Mouse (Mus musculus) midbrain, embryonic 11.5 days (tissue): ENCODE data around the gene Mfsd4b5. TPM values are rescaled to one million over a fixed set of nuclear protein-coding genes. Genes with fewer than 3 reads are reported as not detected.

Experiments used
- ATAC-seq: fragments of 200-750 bp; cut with Nextera tagmentation; 2 replicates; pipeline ENCODE4 v1.8.0; 2017; ENCODE audit warnings: moderate TSS enrichment, moderate library complexity; ENCODE audit not compliant: low FRiP score
- DNase-seq: peaks from one replicate; pipeline ENCODE4 v3.0.0; 2015; ENCODE audit warnings: low spot score; ENCODE audit errors: missing footprints
- H3K27ac ChIP-seq: fragments of 300-500 bp; sonication (generic); 2 replicates; pipeline ENCODE4 v1.5.1; 2014; ENCODE audit warnings: low read depth, low read length
- H3K27me3 ChIP-seq: fragments of 300-500 bp; sonication (generic); 2 replicates; pipeline ENCODE4 v1.6.1; 2014; ENCODE audit warnings: mild to moderate bottlenecking, low read length, moderate library complexity, mixed read lengths; ENCODE audit not compliant: control insufficient read depth, insufficient read depth
- H3K36me3 ChIP-seq: fragments of 300-500 bp; sonication (generic); 2 replicates; pipeline ENCODE4 v1.6.1; 2014; ENCODE audit warnings: mild to moderate bottlenecking, low read length, moderate library complexity, mixed read lengths; ENCODE audit not compliant: control insufficient read depth, insufficient read depth
- H3K4me1 ChIP-seq: fragments of 300-500 bp; sonication (generic); 2 replicates; pipeline ENCODE4 v1.6.1; 2014; ENCODE audit warnings: low read length; ENCODE audit not compliant: control insufficient read depth, insufficient read depth
- H3K4me2 ChIP-seq: fragments of 300-500 bp; sonication (generic); 2 replicates; pipeline ENCODE4 v1.6.1; 2014; ENCODE audit warnings: mild to moderate bottlenecking, moderate library complexity
- H3K4me3 ChIP-seq: fragments of 300-500 bp; sonication (generic); 2 replicates; pipeline ENCODE4 v1.5.1; 2014; ENCODE audit warnings: low read depth, low read length
- H3K9ac ChIP-seq: fragments of 300-500 bp; sonication (generic); 2 replicates; pipeline ENCODE4 v1.6.1; 2014; ENCODE audit warnings: low read length
- H3K9me3 ChIP-seq: fragments of 300-500 bp; sonication (generic); 2 replicates; pipeline ENCODE4 v1.6.1; 2016; ENCODE audit warnings: low read length; ENCODE audit not compliant: control insufficient read depth
- WGBS: fragments of 180-500 bp; shearing (Covaris S2); extraction: QIAGEN DNeasy Blood & Tissue Kit; methylation state at CpG from one replicate; pipeline ENCODE4 v1.1.7; 2014; 5-methylcytosine and 5-hydroxymethylcytosine counted together
- polyA plus RNA-seq: library from polyadenylated mRNA; unstranded; fragments of >200 nt; fragmentation: Nextera tagmentation; extraction: Ambion mirVana; gene quantifications from 2 replicates; pipeline ENCODE4 v1.2.1, GENCODE M21; 2014

The Mfsd4b5 gene
- polyA plus RNA-seq, 1 experiment from 2014 or later, result not detected

GRCm38 (mm10) chr10:39982604-39983003 is 3.8 kb downstream of the Mfsd4b5 start:
- H3K4me1 ChIP-seq, result no peaks in the 10 kb centered on the region
- no peak overlapping the region for H3K4me2 ChIP-seq
- DNase-seq (no peak), ATAC-seq (no peak)
- H3K27me3 ChIP-seq, result no peaks in the 10 kb centered on the region
- H3K9me3 ChIP-seq, result peaks cover 6% of the 10 kb centered on the region
- no peak overlapping the region for H3K27ac ChIP-seq
- no peaks in the 10 kb centered on the region for H3K36me3 ChIP-seq
- H3K9ac ChIP-seq, result no peak overlapping the region
- 81% methylated on average over 5 of the region's 5 CpGs for WGBS
- no peak overlapping the region for H3K4me3 ChIP-seq

GRCm38 (mm10) chr10:39978231-39978630 is 8.2 kb downstream of the Mfsd4b5 start:
- no peaks in the 10 kb centered on the region for H3K27me3 ChIP-seq
- H3K27ac ChIP-seq, result no peak overlapping the region
- H3K4me3 ChIP-seq, result no peak overlapping the region
- H3K36me3 ChIP-seq, result no peaks in the 10 kb centered on the region
- DNase-seq (no peak), ATAC-seq (no peak)
- no peak overlapping the region for H3K9ac ChIP-seq
- H3K9me3 ChIP-seq, result peaks cover 6% of the 10 kb centered on the region
- no peak overlapping the region for H3K4me2 ChIP-seq
- no peaks in the 10 kb centered on the region for H3K4me1 ChIP-seq
- WGBS, result 94% methylated on average over 1 of the region's 1 CpGs

- H3K9ac ChIP-seq, result no peak overlapping the region
- no peak overlapping the region for H3K4me3 ChIP-seq
- no peaks in the 10 kb centered on the region for H3K4me1 ChIP-seq
- WGBS, result 88% methylated on average over 4 of the region's 4 CpGs
- DNase-seq (no peak), ATAC-seq (no peak)
- H3K36me3 ChIP-seq, result no peaks in the 10 kb centered on the region
- no peaks in the 10 kb centered on the region for H3K27me3 ChIP-seq
- no peak overlapping the region for H3K27ac ChIP-seq
- no peak overlapping the region for H3K4me2 ChIP-seq
- peaks cover 6% of the 10 kb centered on the region for H3K9me3 ChIP-seq
These were observed 9.1 kb downstream of the Mfsd4b5 start for GRCm38 (mm10) chr10:39977346-39977745.

- H3K9ac ChIP-seq, result no peak overlapping the region
- H3K4me2 ChIP-seq, result no peak overlapping the region
- H3K4me3 ChIP-seq, result no peak overlapping the region
- DNase-seq (no peak), ATAC-seq (no peak)
- no peaks in the 10 kb centered on the region for H3K27me3 ChIP-seq
- H3K9me3 ChIP-seq, result peaks cover 6% of the 10 kb centered on the region
- no peak overlapping the region for H3K27ac ChIP-seq
- 40% methylated on average over 2 of the region's 2 CpGs for WGBS
- H3K36me3 ChIP-seq, result no peaks in the 10 kb centered on the region
- H3K4me1 ChIP-seq, result no peaks in the 10 kb centered on the region
These were observed 10.7 kb downstream of the Mfsd4b5 start for GRCm38 (mm10) chr10:39975771-39976170.

GRCm38 (mm10) chr10:39974982-39975381 is 11.5 kb downstream of the Mfsd4b5 start:
- 68% methylated on average over 11 of the region's 11 CpGs for WGBS
- Histone ChIP-seq H3K27me3 (no peaks in the 10 kb centered on the region), H3K27ac (no peak overlapping the region), H3K4me2 (no peak overlapping the region), H3K9me3 (peaks cover 6% of the 10 kb centered on the region), H3K4me3 (no peak overlapping the region), H3K9ac (no peak overlapping the region), H3K36me3 (no peaks in the 10 kb centered on the region), H3K4me1 (no peaks in the 10 kb centered on the region)
- no peak for DNase-seq
- no peak for ATAC-seq

GRCm38 (mm10) chr10:39967512-39967911 is 18.9 kb downstream of the Mfsd4b5 start:
- 89% methylated on average over 3 of the region's 3 CpGs for WGBS
- H3K9ac ChIP-seq, result no peak overlapping the region
- H3K4me1 ChIP-seq, result no peaks in the 10 kb centered on the region
- H3K9me3 ChIP-seq, result no peaks in the 10 kb centered on the region
- ATAC-seq (no peak), DNase-seq (no peak)
- H3K4me2 ChIP-seq, result no peak overlapping the region
- no peak overlapping the region for H3K4me3 ChIP-seq
- H3K36me3 ChIP-seq, result no peaks in the 10 kb centered on the region
- no peak overlapping the region for H3K27ac ChIP-seq
- no peaks in the 10 kb centered on the region for H3K27me3 ChIP-seq

- Histone ChIP-seq H3K27me3 (peaks cover 3% of the 10 kb centered on the region; the same call in 1 of the 2 replicates), H3K4me3 (no peak overlapping the region), H3K9ac (no peak overlapping the region), H3K4me1 (peaks cover 3% of the 10 kb centered on the region; the same call in 1 of the 2 replicates), H3K27ac (no peak overlapping the region), H3K4me2 (no peak overlapping the region), H3K9me3 (no peaks in the 10 kb centered on the region), H3K36me3 (no peaks in the 10 kb centered on the region)
- 69% methylated on average over 1 of the region's 1 CpGs for WGBS
- ATAC-seq (no peak), DNase-seq (no peak)
These were observed 24.5 kb downstream of the Mfsd4b5 start for GRCm38 (mm10) chr10:39961906-39962305.

- H3K36me3 ChIP-seq, result no peaks in the 10 kb centered on the region
- no peak overlapping the region for H3K4me3 ChIP-seq
- H3K27ac ChIP-seq, result no peak overlapping the region
- DNase-seq (no peak), ATAC-seq (peak; percentile 44)
- H3K27me3 ChIP-seq, result peaks cover 3% of the 10 kb centered on the region; the same call in 1 of the 2 replicates
- H3K4me2 ChIP-seq, result peak overlapping the region; percentile 19; the same call in 1 of the 2 replicates
- no peaks in the 10 kb centered on the region for H3K9me3 ChIP-seq
- no peak overlapping the region for H3K9ac ChIP-seq
- WGBS, result 43% methylated on average over 11 of the region's 11 CpGs
- H3K4me1 ChIP-seq, result peaks cover 3% of the 10 kb centered on the region; the same call in 1 of the 2 replicates
These were observed 26.0 kb downstream of the Mfsd4b5 start for GRCm38 (mm10) chr10:39960441-39960822.

- Histone ChIP-seq H3K27ac (no peak within 1 kb of the TSS), H3K4me1 (peaks cover 3% of the 10 kb centered on the region; the same call in 1 of the 2 replicates), H3K4me3 (peak within 1 kb of the TSS; percentile 49), H3K9me3 (no peaks in the 10 kb centered on the region), H3K27me3 (peaks cover 3% of the 10 kb centered on the region; the same call in 1 of the 2 replicates), H3K4me2 (peak within 1 kb of the TSS; percentile 93), H3K9ac (peak within 1 kb of the TSS; percentile 55), H3K36me3 (no peaks in the 10 kb centered on the region)
- ATAC-seq, result peak; percentile 99
- under 1% methylated on average over 38 of the region's 38 CpGs for WGBS
- peak; percentile 99 for DNase-seq
These were observed 26.5 kb downstream of the Mfsd4b5 start, which contains the start of gene Mfsd4b3 for GRCm38 (mm10) chr10:39959761-39960440. Mfsd4b3 (minus strand) TSS chr10:39960153.
